Mouse (Mus musculus): ENCODE results near the gene Slc26a6. TPM values are rescaled to one million over a fixed set of nuclear protein-coding genes. Genes with fewer than 3 reads are reported as not detected.

Slc26a6 gene
- total RNA-seq, 2 experiments from 2014 or later = 8.5 to 10.9 TPM

DNA sequence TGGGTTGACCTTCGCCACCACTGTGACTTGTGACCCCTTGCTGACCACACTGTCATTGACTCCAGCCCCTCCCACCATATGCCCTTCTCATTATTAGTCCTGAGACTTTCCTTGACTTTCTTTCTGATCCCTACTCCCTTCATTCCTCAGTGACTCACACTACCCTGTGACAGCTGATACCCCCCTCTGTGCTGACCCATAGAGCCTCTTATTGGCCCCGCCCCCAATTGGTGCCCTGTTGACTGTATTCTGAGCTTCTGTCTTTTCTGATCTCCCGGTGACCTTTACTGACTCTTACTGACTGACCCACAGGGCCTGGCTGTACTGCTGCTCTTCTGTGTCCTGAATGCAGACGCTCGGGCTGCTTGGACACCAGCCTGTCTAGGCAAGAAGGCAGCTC is 7.7 kb upstream of the Slc26a6 start:
- DNase-seq = peak; percentile 27 to 35

DNA sequence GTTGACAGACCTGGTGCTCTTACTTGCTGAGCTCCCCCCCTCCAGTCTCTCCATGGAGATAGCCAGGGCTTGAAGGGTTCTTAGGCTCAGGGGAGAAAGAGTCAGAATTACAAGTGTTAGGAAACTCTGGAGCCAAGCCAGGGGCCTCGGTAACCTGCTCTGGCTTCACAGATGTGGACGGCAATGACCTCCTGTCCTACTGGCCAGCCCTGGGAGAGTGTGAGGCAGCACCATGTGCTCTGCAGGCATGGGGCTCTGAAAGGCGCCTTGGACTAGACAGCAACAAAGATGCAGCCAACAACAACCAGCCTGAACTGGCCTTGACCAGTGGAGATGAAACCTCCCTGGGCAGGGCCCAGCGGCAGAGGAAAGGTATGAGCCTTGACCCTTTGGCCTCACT is 5.7 kb upstream of the Slc26a6 start:
- peak in 1 of 2 experiments; percentile 48 for DNase-seq

DNA sequence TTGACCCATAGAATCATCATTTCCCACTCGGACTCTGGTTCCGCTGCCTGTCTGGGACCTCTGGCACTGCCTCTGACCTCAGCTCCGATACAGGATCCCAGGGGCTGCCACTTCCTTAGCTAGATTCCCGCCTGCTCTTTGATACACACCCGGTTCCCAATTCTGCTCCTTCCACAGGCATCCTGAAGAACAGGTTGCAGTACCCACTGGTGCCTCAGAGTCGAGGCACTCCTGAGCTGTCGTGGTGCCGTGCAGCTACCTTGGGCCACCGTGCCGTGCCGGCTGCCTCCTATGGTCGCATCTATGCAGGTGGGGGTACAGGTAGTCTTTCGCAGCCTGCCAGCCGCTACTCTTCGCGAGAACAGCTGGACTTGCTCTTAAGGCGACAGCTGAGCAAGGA is 4.7 kb upstream of the Slc26a6 start:
- no peak for DNase-seq

DNA sequence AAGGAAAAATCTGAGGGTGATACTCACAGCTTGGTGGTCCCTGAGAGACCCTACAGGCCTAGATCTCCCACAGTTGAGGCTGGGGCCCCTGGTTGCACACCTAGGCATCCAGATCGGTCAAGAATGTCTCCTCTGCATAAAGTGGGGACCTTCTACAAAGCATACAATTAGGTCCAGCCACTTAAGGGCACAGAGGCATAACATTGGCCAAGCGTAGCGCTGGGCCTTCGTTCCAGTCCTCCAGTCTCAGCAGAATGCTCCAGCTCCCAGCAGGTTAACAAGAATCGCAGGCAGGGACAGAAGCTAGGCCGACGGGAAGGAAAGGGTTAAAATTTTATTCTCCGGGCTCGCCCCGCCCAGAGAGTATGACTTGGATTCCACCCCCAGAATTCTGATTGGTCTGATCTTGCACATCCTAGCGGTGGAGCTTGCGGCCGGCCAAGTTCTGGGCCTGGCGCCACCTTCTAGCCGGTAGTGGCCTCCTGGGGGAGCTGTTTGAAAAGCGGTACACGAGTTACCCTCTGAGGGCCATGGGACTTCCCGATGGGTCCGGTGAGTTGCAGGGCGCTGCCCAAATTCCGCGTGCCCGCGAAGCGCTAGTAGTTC is 655 bp downstream of the Slc26a6 start:
- peak; percentile 93 to 94 for DNase-seq

DNA sequence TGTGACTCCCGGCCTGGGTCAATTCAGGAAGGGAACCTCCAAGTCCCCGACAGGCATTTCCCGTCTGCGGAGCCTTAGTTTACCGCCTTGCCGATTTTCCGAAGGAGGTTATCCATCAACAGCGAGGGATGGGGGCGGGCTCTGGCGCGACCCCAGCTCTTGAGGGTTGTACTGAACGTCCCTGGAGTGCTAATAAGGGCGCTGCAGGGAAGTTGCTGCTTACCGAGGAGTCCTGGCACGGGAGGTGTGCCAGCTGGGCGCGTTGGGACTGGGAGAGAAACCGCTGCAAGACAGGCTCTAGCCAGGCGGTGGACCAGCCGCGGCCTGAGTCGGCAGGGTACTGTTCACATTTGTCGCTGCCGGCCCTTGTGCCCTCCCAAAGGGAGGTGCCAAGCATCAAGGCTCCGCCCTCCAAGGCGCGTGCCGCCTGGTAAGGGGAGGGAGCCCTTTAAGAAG is 1.2 kb downstream of the Slc26a6 start:
- DNase-seq = peak; percentile 93

DNA sequence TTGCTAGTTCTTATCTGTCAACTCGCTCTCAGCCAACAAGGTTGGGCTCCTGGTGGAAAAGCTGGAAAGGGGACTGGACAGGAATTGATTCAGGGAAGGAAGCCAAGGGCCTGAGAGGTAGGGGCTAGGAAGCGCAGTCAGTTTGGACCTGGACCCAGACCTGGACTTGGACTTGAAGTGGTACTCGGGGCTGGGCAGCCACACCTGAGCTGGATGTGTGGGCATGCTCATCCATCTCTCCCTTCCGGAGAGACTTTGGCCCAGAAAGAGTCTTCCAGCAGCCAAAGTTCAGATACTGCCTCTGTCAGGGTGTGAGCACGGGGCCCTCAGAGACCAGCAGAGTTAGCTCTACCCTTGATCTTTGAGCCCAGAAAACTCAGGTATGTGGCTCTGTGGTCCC is 2.3 kb downstream of the Slc26a6 start:
- DNase-seq = no peak

DNA sequence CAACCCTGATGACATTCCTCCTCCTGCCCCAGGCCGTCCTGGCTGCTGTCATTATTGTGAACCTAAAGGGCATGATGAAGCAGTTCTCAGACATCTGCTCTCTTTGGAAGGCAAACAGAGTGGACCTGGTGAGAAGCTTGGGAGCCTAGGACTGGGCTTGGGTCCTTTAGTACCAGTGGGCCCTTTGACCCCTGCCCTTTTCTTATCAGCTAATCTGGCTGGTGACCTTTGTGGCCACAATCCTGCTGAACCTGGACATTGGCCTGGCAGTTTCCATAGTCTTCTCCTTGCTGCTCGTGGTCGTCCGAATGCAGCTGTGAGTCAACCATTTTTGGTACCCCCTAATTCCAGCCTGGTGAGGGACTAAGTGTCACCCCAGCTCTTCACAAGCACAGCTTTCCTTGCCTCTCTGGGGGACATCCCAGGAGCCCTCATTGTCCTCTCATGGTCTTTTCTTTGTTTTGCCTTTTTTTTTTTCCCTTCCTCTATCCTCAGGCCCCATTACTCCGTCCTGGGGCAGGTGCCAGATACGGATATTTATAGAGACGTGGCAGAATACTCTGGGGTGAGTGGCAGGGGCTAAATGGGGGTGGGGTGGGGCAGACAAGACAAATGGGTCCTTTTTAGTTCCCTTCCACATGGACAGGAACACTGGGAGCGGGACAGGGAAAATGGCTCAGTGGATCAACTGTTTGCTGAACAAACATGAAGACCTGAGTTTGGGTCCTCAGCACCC is 5.9 kb downstream of the Slc26a6 start:
- no peak for DNase-seq

DNA sequence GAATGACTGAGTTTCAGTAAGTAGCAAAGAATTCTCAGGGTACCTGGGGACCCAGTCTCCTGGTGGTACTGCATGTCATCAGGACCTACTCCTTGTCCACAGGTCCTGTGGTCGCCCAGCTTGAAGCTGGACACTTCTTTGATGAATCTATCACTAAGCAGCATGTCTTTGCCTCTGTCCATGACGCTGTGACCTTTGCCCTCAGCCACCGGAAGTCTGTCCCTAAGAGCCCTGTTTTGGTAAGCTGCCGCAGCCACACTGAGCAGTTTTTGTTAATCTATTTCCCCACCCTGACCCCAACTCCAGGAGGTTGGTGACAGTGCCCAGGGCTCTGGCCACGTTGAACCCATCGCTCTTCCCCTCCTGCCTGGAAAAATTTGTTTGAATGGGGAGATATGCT is 59.2 kb downstream of the Slc26a6 start:
- DNase-seq = no peak

DNA sequence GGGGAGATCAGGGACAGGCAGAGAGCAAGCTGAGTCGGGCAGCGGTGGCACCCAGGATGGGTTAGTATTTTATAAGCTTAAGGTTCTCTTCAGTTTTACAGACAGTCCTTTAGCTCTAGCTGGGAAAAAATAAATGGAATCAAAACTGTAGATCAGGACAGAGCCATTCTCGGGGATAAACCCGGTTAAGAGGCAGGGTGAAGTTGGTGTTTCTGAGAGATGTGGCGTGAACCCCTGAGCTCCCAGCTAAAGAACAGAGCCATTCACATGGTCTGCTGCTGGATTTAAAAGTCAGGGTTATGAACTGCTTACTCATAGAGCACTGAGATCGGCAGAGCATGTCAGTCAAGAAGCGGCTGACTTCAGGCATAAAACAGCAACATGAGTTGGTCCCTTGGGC is 60.1 kb downstream of the Slc26a6 start:
- peak in 1 of 2 experiments; percentile 20 for DNase-seq

DNA sequence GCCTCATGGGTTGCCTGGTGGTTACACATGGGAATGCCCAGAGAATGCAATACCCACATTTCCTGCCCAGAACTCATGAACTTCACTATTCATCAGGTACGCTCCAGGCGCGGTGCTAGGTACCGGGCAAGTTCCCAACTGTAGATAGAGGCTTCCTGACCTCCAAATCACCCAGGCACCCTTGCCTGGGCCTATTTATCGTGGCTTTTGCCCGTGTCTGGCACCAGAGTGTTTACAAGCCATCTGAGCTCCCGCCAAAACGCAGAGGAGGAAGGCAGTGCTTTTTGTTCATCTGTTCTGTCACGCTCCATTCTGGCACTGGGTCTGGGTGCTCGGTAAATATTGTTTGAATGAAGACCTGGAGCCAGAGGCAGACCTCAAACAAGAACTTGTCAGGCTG is 60.5 kb downstream of the Slc26a6 start:
- DNase-seq = no peak

DNA sequence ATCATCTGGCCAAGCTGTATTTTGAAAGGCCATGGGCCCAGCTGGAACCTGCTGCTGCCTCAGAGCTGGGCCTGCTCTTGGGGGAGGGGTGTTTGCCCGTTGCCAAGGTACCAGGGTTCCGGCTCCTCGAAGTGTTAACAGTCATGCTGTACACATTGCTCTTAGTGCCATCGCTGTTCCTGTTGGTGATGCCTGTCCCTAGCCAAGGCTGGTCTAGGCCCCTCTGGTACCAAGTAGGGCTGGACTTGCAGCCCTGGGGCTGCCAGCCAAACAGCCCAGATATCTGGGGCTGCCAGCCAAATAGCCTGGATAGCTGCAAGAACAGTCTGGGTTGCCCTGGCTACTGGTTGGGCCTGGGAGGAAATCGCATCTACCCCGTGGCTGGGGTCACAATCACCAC is 61.4 kb downstream of the Slc26a6 start, which contains the start of gene Tmem89:
TSS of gene Tmem89 (plus strand) at position 129 of the 400 bp plus-strand sequence.
- DNase-seq = no peak

DNA sequence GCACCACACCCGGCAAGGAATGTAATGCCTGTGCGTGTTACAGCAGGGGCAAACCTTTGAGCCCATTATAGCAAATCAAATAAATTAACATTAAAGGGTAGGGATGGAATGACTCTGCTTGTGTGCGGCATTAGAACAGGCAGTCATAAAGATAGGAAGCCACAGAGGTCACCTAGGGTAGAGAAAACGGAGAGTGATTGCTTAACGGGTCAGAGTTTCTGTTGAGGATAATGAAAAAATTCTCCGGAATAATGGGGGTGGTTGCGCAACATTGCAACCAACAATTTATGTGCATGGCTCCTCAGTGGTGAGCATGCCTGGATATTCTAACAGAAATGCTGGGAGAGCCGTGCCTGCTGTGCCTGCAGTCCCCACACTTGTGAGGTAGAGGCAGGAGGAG is 72.8 kb downstream of the Slc26a6 start:
- DNase-seq = peak in 1 of 2 experiments; percentile 47

DNA sequence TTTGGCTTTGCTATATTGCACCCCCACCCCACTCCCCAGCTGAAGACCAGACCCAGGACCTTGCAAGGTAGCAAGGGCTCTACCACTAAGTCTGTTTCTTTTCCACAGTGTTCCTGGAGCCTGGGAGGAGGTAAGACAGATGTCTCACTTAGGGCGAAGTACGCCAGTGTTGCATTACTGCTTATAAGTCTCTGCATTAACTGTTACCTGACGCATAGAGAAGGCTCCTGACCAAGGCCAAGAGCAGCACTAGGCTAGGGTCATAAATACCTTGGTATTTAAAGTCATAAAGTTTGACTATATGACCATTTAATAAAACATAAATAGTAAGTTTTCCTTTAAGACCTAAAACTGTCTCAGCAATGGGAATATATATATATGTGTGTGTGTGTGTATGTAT is 75.3 kb downstream of the Slc26a6 start:
- no peak for DNase-seq

DNA sequence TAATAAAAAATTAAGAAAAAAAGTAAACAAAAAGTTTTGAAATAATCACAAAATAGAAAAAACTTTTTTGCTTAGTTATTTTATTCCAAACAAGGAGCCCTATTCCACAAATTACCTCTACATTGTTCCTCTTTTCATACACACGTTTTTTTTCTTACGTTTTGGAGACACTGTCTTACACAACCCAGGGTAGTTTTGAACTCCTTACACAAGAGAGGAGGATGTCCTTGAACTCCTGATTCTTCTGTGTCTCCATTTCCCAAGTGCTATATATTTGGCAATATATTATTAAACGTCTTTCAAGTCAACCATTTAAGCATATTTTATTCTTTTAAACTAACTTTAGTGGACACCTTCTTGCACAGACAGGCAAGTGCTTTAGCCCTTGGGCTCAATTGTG is 82.9 kb downstream of the Slc26a6 start:
- DNase-seq = no peak

DNA sequence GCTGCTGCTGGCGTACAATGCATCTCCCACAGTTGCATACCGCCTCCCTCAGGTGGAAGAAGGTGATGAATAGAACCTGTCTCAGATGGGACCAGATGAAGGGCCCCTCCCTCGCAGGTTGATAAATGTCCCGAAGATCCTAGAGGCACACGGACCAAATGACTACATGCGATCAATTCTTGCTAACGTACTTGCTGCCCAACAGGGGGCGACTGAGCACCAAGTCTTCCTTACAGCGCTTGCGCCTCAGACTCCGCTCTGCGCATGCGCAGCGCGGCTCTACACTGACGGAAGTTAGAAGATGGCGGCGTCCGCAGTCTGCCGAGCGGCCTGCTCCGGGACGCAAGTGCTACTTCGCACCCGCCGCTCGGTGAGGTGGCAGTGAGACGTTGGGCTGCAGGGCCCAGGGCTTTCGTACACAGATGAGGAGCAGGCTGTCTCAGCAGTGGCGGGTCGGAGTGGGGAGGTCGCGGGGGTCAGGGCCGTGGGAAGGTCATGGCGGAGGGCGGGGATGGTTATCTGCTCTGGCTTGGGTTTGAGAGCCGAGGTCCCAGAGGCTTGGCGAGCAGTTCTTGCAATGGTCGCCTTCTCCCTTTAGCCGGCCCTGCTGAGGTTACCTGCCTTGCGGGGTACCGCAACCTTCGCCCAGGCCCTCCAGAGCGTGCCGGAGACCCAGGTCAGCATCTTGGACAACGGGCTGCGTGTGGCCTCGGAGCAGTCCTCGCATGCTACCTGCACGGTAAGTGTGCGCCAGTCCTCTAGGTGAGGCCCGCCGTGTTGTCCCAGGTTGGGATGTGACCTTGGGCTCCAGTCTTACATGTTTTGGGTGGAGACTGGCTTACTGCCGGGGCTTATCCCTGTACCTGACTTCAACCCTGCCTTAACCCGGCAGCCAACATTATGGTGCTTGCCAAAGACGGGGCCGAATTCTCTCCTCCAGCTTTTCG is 83.6 kb downstream of the Slc26a6 start, which contains the start of gene Uqcrc1:
TSS of gene Uqcrc1 (plus strand) at position 216 of the 947 bp plus-strand sequence.
- peak; percentile 93 to 95 for DNase-seq

DNA sequence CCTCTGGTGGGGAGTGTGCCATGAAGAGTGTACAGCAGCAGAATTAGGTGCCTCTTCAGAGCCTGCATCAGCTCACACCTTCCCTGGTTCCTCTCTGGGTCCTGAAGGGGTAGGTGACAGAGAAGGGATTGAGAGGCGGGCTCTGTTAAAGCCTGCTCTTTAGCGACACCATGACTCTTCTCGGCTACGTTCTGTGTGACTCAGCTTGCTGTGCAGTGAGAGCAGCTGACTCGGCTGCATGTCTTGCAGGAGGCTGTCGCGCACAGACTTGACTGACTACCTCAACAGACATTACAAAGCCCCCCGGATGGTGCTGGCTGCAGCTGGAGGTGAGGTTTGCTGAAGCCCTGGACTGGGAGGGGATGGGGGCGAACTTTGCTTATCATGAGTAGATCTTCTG is 92.0 kb downstream of the Slc26a6 start:
- no peak for DNase-seq

DNA sequence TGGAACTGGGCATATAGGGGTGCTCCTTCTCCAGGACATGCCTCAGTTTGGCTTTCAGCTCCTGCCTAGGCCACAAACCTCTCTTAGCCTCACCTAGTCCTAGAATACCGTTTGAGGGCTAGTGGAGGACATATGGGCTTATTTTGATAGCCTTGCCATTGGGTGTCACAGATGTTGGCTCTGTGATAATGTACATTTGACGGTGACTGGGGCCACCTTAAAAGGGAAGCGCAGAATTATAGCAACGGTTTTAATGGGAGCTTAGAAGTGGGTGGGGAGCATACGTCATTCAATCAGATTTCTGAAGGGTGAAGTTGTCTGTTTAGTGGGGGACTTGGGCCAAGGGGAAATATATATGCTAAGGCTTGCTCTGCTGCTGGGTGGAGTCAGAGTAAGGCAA is 92.5 kb downstream of the Slc26a6 start:
- DNase-seq = no peak

DNA sequence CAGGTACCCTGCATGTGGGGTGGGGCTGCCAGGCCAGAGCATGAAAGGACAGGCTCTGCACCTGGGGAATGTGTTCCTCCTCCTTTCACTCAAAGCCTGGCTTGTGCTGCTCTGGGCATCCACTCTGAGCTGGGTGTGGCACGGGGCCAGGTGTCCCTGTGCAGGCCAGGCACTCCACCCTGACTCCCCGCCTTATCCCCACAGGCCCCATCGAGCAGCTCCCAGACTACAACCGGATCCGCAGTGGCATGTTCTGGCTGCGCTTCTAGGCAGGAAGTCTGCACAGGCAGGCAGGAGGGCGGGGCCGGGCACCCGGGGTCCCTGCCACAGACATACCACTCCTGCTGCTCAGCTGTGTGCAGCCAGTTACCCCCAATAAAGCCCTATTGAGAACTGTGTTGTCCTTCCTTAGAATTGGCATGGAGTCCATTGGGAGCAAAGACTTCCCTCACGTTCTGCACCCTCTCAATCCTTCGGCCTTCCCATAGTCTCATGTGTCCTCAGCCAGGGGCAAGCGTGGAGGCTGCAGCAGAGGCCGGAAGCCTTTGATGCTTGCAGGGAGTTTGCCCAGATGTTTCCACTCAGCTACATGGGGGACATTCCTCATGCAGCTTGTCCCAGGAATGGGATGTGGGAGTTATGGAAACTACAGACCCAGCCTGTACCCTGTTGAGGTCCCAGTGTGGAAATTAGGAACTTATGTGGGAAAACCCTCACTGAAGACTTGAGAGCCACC is 96.3 kb downstream of the Slc26a6 start:
- no peak for DNase-seq

DNA sequence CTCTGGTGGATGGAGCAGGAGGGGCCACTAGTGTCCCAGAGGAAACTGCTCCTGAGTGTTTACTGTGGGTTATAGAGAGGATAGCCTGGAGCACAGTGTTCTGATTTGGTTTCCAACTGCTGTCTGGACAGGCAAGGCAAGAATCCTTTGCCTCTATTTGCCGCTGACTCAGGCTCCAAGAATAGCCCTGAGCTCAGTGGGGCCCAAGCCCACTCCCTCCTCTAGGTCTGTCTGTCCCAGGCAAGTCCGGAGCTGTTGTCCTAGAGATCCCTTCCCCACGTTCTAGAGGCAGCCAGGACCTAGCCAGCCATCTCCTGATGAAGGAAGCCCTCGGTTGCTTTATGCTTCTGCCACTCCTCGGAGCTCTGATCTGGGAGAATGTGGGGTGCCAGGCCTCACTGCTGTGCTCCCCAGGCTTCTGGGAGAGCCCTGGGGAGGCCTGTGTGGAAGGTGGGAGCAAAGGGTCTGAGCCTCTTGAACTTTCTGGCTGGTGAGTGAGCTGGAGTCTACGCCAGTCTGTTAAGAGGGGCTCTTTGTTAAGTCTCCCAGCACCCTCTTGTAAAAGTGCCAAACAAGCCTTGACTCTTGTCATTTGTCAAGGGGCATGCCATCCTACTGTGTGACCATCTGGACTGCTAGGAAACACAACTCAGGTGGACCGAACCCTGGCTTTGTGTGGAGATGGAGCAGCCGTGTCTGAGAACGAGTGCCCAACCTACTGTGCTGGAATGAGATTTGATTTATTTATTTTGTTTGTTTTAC is 97.1 kb downstream of the Slc26a6 start:
- no peak for DNase-seq

DNA sequence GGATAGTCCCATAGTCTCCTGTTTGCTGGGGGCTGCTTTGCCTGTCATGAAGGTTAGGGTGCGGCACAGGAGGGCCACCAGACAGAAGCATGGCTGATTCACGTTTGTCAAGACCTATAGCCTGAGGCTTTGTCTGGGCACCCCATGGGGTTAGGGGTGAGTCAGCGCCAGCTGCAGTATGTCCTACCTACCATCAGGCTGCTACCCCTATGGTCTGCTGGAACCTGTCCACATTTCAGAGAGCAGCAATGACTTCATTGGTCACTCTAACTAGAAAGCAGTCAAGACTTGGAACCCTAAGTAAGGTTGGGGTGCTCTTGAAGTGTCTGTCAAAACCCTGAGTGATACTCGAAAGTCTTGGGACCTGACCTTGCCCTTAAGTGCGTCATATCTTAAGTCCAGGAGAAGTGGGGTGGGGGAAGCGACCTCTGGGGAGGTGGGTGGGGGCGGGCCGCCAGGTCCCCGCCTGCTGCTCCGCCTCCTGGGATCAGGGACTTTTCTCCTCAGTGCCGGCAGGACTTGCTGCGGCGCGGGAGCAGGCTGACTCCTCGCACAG is 100.1 kb downstream of the Slc26a6 start, which contains the start of gene Col7a1:
TSS of gene Col7a1 (plus strand) at position 506 of the 556 bp plus-strand sequence.
- DNase-seq = no peak

DNA sequence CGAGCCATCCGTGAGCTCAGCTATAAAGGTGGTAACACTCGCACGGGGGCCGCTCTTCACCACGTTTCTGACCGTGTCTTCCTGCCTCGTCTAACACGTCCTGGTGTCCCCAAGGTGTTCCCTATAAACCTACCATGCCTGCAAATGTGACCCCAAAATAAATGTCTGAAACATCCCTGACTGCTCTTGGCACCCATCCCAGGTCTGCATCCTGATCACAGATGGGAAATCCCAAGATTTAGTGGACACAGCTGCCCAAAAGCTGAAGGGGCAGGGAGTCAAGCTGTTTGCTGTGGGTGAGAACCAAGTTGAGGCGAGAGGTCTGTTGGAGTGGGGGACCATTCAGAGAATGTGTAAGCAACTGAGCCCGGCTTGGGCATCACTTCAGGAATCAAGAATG is 102.2 kb downstream of the Slc26a6 start:
- DNase-seq = no peak
